Mouse (Mus musculus) limb, embryonic 14.5 days (tissue): ENCODE measurements around the gene Lgi1. TPM values are rescaled to one million over a fixed set of nuclear protein-coding genes. Genes with fewer than 3 reads are reported as not detected.
A peak's percentile ranks its signal among the peaks of the same experiment; 100 is the strongest.

Experiments used
- ATAC-seq: fragments of 200-750 bp; cut with Nextera tagmentation; 2 replicates; pipeline ENCODE4 v1.8.0; 2017; ENCODE audit warnings: low read depth, moderate number of reproducible peaks, moderate TSS enrichment; ENCODE audit not compliant: low FRiP score
- DNase-seq: peaks from one replicate; pipeline ENCODE4 v3.0.0-alpha.2; 2015; ENCODE audit warnings: low spot score
- H3K27ac ChIP-seq: fragments of 300-500 bp; sonication (generic); replicated peaks from 2 replicates; pipeline ENCODE4 v1.5.1; 2014; ENCODE audit warnings: low read depth, mild to moderate bottlenecking, low read length, moderate library complexity, mixed read lengths
- H3K27me3 ChIP-seq: fragments of 300-500 bp; sonication (generic); 2 replicates; pipeline ENCODE4 v1.6.1; 2014; ENCODE audit warnings: low read length, mixed read lengths; ENCODE audit not compliant: control insufficient read depth, insufficient read depth
- H3K36me3 ChIP-seq: fragments of 300-500 bp; sonication (generic); 2 replicates; pipeline ENCODE4 v1.6.1; 2014; ENCODE audit warnings: mild to moderate bottlenecking, low read length, moderate library complexity, mixed read lengths; ENCODE audit not compliant: control insufficient read depth, insufficient read depth
- H3K4me1 ChIP-seq: fragments of 300-500 bp; sonication (generic); 2 replicates; pipeline ENCODE4 v1.6.1; 2014; ENCODE audit warnings: antibody characterized with exemption, low read length, mixed read lengths; ENCODE audit not compliant: control insufficient read depth, insufficient read depth
- H3K4me2 ChIP-seq: fragments of 300-500 bp; sonication (generic); replicated peaks from 2 replicates; pipeline ENCODE4 v1.6.1; 2014; ENCODE audit warnings: low read depth, mild to moderate bottlenecking, low read length, moderate library complexity; ENCODE audit not compliant: severe bottlenecking
- H3K4me3 ChIP-seq: fragments of 300-500 bp; sonication (generic); replicated peaks from 2 replicates; pipeline ENCODE4 v1.5.1; 2014; ENCODE audit warnings: low read length
- H3K9ac ChIP-seq: fragments of 300-500 bp; sonication (generic); 2 replicates; pipeline ENCODE4 v1.6.1; 2014; ENCODE audit warnings: mild to moderate bottlenecking, low read depth, low read length, moderate library complexity; ENCODE audit not compliant: severe bottlenecking
- H3K9me3 ChIP-seq: fragments of 300-500 bp; sonication (generic); 2 replicates; pipeline ENCODE4 v1.6.1; 2016; ENCODE audit warnings: low read length; ENCODE audit not compliant: control insufficient read depth
- POLR2A ChIP-seq: fragments of 200-500 bp; IDR thresholded peaks from 2 replicates; pipeline ENCODE4 v1.8.0; 2012; ENCODE audit warnings: inconsistent platforms, mild to moderate bottlenecking, moderate library complexity, borderline replicate concordance; ENCODE audit not compliant: insufficient read depth, insufficient read length; ENCODE audit errors: extremely low read depth
- WGBS: fragments of 180-500 bp; shearing (Covaris S2); extraction: QIAGEN DNeasy Blood & Tissue Kit; methylation state at CpG from one replicate; pipeline ENCODE4 v1.1.7; 2014; 5-methylcytosine and 5-hydroxymethylcytosine counted together
- polyA plus RNA-seq, 2 experiments: library from polyadenylated mRNA; depleted of rRNA in 1 of 2; stranded (reverse) in 1 of 2; unstranded in 1 of 2; fragments of >200 nt; fragmentation: Nextera tagmentation in 1 of 2; extraction: Ambion mirVana in 1 of 2; gene quantifications; 2 replicates each; pipeline versions ENCODE4 v1.2.1 to v1.2.3; 2012 to 2014

The Lgi1 gene
- polyA plus RNA-seq, 2 experiments: 2.3 to 3.3 TPM

DNA sequence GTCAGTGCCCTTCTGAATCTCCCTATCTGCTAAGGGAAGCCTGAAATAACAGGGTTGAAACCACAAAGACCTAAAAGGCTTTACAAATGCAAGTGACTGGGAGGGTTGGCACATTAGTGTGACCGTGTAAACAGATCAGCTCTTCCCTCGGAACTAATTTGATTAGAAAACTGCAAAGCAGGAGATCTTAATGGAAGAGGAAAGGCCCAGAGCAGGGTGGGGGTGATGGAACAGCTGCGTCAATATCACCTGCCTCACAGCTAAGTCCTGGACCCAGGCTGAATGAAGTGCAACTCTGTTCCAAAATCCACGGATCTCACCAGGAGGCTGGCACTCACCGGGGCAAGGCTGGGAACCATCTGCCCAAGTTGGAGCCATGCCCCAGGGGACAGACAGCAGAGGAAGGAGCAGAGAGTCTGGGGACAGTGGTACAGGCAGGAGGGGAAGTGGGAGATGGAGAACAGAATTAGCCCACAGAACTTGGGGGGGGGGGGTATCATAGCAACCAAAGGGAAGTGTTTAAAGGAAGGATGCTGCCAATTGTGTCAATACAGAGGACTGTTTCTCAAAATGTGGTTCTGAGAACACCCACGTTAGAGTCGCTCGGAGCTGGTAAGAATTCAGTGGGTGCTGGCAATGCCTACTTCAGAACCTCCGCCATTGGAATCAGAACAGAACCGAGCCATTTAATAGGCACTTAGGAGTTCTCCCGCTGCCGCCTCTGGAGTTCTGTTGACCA is 26.0 kb upstream of the Lgi1 start:
- H3K9me3 ChIP-seq: no peaks in the 10 kb centered on the region
- no peak for TF ChIP-seq POLR2A
- H3K9ac ChIP-seq: no peak overlapping the region
- WGBS: 68% methylated on average over 12 of the region's 12 CpGs
- H3K4me3 ChIP-seq: no peak overlapping the region
- ATAC-seq (no peak), DNase-seq (no peak)
- H3K4me2 ChIP-seq: no peak overlapping the region
- no peak overlapping the region for H3K27ac ChIP-seq
- H3K36me3 ChIP-seq: no peaks in the 10 kb centered on the region
- no peaks in the 10 kb centered on the region for H3K4me1 ChIP-seq
- no peaks in the 10 kb centered on the region for H3K27me3 ChIP-seq

- DNase-seq (no peak), ATAC-seq (no peak)
- Histone ChIP-seq H3K4me2 (no peak overlapping the region), H3K36me3 (no peaks in the 10 kb centered on the region), H3K4me1 (peaks cover 16% of the 10 kb centered on the region; the same call in 1 of the 2 replicates), H3K9me3 (no peaks in the 10 kb centered on the region), H3K27me3 (no peaks in the 10 kb centered on the region), H3K27ac (no peak overlapping the region), H3K9ac (no peak overlapping the region), H3K4me3 (no peak overlapping the region)
- 87% methylated on average over 8 of the region's 8 CpGs for WGBS
- TF ChIP-seq POLR2A: no peak
Measured at GRCm38 (mm10) chr19:38242314-38242852, 22.0 kb upstream of the Lgi1 start.

DNA sequence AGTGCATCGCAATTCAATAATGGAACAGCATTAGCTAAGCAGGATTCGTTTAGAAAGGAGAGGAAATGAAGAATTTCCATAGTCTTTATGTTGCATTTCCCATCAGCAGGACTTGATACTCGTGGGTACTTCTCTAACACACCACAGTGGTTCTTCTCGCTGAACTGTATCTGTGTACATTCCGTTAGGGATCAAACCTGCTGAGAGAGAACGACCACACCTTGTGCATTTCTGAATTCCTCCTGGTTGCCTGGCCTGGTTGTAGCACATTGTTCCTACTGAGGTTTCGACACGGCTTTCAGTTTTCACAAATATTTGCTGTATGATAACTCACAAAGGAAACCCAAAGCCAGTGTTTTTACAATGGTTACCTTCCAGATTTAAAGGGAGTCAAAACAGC is 19.6 kb upstream of the Lgi1 start:
- no peak overlapping the region for H3K9ac ChIP-seq
- 61% methylated on average over 8 of the region's 8 CpGs for WGBS
- H3K4me3 ChIP-seq: no peak overlapping the region
- ATAC-seq (no peak), DNase-seq (no peak)
- H3K4me1 ChIP-seq: peaks cover 16% of the 10 kb centered on the region; the same call in 1 of the 2 replicates
- no peaks in the 10 kb centered on the region for H3K36me3 ChIP-seq
- TF ChIP-seq POLR2A: no peak
- H3K27ac ChIP-seq: 0 out of 2 replicates have a peak overlapping the region, but pooled peaks have one; percentile 33
- no peaks in the 10 kb centered on the region for H3K27me3 ChIP-seq
- no peak overlapping the region for H3K4me2 ChIP-seq
- H3K9me3 ChIP-seq: no peaks in the 10 kb centered on the region

- peaks cover 16% of the 10 kb centered on the region; the same call in 1 of the 2 replicates for H3K4me1 ChIP-seq
- 24% methylated on average over 10 of the region's 10 CpGs for WGBS
- H3K4me2 ChIP-seq: peak overlapping the region; percentile 33
- H3K27ac ChIP-seq: no peak overlapping the region
- no peak for ATAC-seq
- no peak for TF ChIP-seq POLR2A
- H3K9me3 ChIP-seq: no peaks in the 10 kb centered on the region
- H3K36me3 ChIP-seq: no peaks in the 10 kb centered on the region
- DNase-seq: peak; percentile 59
- no peak overlapping the region for H3K4me3 ChIP-seq
- H3K9ac ChIP-seq: no peak overlapping the region
- H3K27me3 ChIP-seq: no peaks in the 10 kb centered on the region
Measured at GRCm38 (mm10) chr19:38245361-38246176, 18.8 kb upstream of the Lgi1 start.

- no peak; the same call in 1 of the 2 replicates for ATAC-seq
Measured at GRCm38 (mm10) chr19:38246177-38246622, 18.1 kb upstream of the Lgi1 start.

More at GRCm38 (mm10) chr19:38246177-38246622, 18.1 kb upstream of the Lgi1 start:
- no peak for TF ChIP-seq POLR2A
- WGBS: 59% methylated on average over 7 of the region's 7 CpGs
- Histone ChIP-seq H3K4me1 (peaks cover 16% of the 10 kb centered on the region; the same call in 1 of the 2 replicates), H3K9me3 (no peaks in the 10 kb centered on the region), H3K9ac (no peak overlapping the region), H3K4me3 (no peak overlapping the region), H3K36me3 (no peaks in the 10 kb centered on the region), H3K4me2 (no peak overlapping the region), H3K27me3 (no peaks in the 10 kb centered on the region), H3K27ac (no peak overlapping the region)
- DNase-seq: no peak
